Mouse (Mus musculus): Measurements from ENCODE around the gene Hectd3.

Gene Hectd3

DNA sequence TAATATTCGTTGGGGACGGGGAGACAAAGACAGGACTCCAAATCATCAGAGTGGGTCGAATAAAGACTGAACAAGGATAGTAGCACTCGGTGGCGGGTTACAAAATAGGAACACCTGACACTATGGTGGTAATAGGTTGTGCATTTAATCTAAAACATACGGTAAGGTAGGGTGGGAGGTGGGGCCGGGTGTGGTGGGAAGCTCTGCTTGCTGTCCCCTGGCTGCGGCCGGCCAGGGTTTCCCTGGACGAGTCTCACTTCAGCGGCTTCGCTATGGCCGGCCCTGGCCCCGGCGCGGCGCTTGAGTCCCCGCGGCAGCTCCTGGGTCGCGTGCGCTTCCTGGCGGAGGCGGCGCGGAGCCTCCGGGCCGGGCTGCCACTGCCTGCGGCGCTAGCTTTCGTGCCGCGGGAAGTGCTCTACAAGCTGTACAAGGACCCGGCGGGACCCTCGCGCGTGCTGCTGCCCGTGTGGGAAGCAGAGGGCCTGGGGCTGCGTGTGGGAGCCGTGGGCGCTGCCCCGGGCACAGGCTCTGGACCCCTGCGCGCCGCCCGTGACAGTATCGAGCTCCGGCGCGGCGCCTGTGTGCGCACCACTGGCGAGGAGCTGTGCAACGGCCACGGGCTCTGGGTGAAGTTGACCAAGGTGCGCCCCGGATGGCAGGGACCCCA lies at the start of gene Hectd3:
Gene Hectd3, plus strand, starts transcription at position 187 of the 667 bp plus-strand sequence.
- in situ Hi-C loops (cut with MboI, MseI), result loop anchor here (5.0 kb wide), 1 partner anchor 137 kb away; the partner anchor contains the start of gene Plk3

GRCm38 (mm10) chr4:116951642-116952041 lies 43.5 kb upstream of the Hectd3 start:
- in situ Hi-C loops (cut with MboI, MseI), result no loop called here

DNA sequence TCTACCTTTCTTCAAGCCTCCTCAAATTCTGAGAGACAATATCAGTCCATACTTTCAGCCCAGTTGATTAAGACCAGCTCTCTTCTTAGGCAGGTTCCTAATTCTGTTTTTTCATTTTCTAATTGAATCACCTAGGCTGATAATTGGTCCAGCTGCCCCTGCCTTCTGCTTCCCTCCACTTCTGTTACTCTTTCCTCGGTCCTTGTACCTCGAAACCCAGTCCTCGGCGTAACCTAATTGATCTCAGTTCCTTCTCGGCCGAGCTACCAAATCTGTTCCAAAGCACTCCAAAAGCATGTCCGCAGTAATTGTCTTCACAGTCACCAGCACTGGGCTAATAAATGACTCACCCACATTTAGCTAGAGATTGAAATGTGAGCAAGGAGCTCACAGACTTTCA lies 40.2 kb upstream of the Hectd3 start:
- in situ Hi-C loops (cut with MboI, MseI), result no loop called here

- in situ Hi-C loops (cut with MboI, MseI), result loop anchor here (5.0 kb wide), 2 partner anchors 74 to 144 kb away; no protein-coding TSS in a partner anchor
Measured at GRCm38 (mm10) chr4:116976503-116976902, 18.6 kb upstream of the Hectd3 start.

DNA sequence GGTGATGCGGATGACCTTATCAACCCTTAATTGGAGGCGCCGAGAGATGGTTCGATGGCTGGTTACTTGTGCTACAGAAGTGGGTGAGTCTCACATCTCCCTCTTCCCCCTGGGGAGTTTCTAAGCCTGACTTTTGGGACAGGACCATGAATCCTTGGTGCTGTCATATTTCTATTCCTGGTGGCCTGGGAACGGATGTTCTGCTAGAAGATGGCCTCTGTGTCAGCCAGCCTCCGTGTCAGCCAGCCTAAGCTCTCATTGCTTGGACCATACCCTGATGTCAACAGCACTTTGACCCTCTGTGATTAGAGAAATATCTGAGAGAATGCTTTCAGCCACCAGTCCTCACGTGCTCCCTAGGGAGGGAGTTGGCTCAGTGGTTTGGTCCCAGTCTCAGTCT lies 9.4 kb upstream of the Hectd3 start:
- in situ Hi-C loops (cut with MboI, MseI), result no loop called here

- in situ Hi-C loops (cut with MboI, MseI), result no loop called here
Measured at GRCm38 (mm10) chr4:116986400-116987121, 8.6 kb upstream of the Hectd3 start.

DNA sequence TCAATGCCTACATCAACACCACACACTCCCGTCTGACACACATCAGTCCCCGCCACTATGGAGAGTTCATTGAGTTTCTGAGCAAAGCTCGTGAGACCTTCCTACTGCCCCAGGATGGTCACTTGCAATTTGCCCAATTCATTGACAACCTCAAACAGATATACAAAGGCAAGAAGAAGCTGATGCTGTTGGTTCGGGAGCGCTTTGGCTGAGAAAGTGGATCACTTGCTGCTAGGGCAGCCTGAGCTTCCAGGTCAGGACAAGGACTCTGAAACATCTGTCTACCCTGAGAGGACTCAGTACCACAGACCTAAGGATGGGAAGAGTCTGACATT lies 8.0 kb upstream of the Hectd3 start:
- in situ Hi-C loops (cut with MboI, MseI), result no loop called here

DNA sequence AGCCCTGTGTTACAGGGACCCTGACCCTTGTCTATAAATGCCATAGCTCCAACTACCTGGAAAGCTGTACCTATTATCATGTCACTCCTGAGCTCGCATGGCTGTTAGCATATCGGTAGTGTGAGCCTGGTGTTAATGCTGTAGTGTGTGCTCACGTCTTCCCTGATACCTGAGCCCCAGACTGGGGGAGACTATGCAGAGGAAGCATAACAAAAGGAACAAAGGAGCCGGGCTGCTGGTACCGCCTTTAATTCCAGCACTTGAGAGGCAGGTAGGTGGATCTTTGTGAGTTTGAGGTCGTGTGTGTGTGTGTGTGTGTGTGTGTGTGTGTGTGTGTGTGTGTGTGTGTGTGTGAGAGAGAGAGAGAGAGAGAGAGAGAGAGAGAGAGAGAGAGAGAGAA lies 5.4 kb upstream of the Hectd3 start:
- in situ Hi-C loops (cut with MboI, MseI), result no loop called here

DNA sequence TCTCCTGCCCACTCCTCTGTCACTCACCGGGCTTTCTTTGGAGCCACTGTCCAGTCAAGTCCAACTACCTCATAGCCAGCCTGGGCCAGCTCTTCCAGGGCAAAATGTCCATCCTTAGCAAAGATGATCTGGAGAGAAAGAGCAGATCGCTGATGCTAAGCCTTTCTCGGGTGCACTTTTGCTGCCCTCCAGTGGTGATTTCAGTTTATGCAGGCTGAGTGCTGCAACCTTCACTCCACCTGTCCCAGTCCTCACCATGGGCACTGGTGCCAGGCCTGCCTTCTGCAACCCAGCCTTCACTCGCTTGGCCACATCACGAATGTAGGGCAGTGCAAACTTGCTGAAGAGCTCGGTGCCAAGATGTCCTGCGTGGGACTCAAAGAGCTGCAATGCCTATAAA lies 3.8 kb upstream of the Hectd3 start:
- in situ Hi-C loops (cut with MboI, MseI), result no loop called here

DNA sequence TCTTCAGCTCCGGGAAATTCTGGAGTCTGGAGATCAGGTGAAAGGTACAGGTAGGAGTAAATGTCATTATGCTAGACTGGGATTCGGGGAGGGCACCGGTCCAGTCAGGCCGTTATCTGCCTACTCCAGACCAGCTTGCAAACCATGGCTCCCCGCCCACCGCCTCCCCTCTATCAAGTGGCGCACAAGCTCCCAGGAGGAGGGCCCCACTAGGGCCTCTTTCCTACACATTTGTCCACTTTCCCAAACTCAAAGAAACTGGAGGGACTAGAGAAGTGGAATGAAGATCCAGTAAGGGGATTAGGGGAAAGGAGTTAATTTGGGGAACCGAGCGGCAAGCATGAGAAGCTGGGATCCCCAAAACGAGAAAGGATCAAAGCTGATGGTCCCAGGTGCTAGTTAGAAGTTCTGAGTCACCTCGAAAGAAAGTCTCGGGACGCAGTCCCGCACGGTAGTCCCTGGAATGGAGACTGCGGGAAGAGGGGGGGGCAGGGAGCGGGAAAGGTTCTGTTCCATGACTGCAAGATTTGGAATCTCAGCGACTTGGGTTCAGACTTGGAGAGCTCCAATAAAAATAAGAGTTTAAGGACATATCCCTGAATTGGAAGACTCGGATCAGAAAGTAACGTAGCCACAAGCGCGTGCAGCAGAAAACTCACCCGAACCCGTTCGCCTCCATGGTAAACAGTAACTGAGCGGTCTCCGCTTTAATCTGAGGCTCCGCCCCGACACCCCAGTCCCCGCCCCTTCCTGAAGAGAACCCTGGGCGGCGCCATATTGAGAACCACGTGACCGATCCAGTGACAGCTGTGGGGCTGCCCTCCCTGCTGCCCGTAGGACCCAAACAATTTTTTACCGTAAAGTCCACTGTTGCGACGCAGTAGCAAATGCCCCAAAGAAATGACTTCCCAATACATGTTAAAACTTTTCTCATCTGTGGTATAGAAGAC lies 1.2 kb upstream of the Hectd3 start, which contains the start of gene Urod:
Gene Urod, minus strand, starts transcription at position 742 of the 950 bp plus-strand sequence.
- in situ Hi-C loops (cut with MboI, MseI), result no loop called here

DNA sequence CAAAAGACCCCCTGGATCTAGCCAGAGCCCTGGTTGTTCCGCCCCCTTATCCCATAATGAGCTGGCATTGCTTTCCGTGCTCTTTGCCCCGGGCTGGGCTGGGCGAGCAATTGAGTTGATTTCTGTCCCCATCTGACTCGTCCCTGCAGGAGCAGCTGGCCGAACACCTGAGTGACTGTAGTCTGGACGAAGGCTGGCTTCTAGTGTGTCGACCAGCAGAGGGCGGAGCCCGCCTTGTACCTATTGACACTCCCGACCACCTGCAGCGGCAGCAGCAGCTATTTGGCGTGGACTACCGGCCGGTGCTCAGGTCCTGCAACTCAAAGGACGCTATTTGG lies 650 bp downstream of the Hectd3 start:
- in situ Hi-C loops (cut with MboI, MseI), result loop anchor here (5.0 kb wide), 1 partner anchor 137 kb away; the partner anchor contains the start of gene Plk3

DNA sequence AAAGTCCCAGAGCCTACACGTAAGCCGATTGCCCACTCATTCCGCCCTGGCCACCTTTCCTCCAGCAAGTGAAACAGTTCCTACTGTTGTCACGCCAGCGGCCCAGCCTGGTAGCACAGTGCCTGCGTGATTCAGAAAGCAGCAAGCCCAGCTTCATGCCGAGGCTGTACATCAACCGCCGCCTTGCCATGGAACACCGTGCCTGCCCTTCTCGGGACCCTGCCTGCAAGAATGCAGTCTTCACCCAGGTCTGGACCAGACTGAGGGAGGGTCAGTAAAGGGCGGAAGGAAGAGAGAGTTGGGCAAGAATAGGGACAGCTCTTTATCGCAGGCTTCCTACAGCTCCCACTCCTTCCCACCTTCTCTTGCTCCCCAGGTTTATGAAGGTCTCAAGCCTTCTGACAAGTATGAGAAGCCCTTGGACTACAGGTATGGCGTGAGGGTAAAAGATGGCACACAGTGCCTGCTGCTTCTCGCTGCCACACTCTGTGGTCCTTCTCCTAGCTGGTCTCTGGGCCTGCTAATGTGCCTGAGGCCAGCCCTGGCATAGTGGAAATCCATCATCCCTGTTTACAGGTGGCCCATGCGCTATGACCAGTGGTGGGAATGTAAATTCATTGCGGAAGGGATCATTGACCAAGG lies 4.5 kb downstream of the Hectd3 start:
- in situ Hi-C loops (cut with MboI, MseI), result loop anchor here (5.0 kb wide), 1 partner anchor 133 kb away; the partner anchor contains the start of gene Plk3

DNA sequence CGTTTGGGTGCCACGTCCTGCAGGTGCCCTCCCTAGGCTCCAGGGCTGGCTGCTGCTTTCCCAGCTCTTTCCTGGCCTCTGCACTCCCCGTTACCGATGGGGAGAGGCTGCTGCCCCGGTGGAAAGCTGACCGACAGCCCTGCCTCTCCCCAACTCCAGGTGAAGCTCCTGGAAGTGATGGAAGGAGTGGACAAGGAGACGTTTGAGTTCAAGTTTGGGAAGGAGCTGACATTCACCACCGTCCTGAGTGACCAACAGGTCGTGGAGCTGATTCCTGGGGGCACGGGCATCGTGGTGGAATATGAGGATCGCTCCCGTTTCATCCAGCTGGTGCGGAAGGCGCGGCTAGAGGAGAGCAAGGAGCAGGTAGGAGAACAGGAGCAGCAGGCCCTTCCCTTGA lies 6.8 kb downstream of the Hectd3 start:
- in situ Hi-C loops (cut with MboI, MseI), result no loop called here

- in situ Hi-C loops (cut with MboI, MseI), result no loop called here
Measured at GRCm38 (mm10) chr4:117002543-117003521, 7.7 kb downstream of the Hectd3 start.

GRCm38 (mm10) chr4:117004649-117005048 lies 9.5 kb downstream of the Hectd3 start:
- in situ Hi-C loops (cut with MboI, MseI), result no loop called here

DNA sequence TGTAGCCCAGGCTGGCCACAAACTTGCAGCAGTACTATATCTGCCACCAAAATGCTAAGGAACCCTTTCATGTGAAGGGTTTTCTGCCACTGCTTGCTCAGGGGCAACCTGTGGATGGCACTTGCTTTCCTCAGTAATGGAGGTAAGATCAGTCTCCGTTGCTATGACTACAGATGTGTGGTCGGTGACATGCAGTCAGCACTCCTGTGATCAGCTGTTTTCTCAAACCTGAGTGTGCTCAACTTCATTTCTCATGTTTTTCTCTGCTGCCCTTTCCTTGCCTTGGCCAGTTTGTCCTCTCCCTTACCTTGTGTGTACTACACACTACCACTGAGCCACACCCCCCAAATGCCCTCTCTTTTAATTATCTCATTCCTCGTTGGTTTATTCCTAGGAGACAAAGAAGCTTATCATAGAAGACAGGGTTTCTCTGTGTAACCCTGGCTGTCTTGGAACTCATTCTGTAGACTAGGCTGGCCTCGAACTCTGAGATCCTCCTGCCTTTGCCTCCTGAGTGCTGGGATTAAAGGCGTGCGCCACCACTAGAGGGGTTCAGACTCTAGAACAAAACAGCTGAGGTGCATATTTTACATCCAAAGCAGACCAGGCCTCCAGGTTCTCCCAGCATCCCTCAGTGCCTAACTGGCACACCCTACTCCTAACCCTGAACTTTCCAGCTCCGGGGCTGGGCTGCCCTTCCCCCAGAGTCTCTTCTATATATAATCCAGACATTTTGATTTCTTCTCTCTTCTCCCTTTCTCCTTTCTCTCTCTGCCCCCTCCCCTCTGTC lies 10.7 kb downstream of the Hectd3 start:
- in situ Hi-C loops (cut with MboI, MseI), result no loop called here

GRCm38 (mm10) chr4:117007058-117007457 lies 11.9 kb downstream of the Hectd3 start:
- in situ Hi-C loops (cut with MboI, MseI), result no loop called here

DNA sequence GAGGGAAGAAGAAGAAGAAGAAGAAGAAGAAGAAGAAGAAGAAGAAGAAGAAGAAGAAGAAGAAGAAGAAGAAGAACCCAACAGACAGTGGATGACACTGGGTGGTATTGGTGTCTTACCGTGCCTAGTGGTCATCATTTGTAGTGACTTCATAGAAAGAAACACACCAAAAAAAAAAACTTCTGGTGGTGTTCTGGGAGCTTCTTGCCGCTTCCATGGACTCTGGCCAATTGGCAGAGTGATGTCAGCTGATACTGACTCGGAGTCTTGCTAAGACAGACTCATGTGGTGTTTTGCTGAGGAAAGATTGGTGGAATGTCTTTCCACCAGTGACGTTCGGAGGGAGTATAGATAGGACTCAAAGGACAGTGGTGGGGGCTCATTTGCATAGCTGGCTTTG lies 15.1 kb downstream of the Hectd3 start:
- in situ Hi-C loops (cut with MboI, MseI), result no loop called here

GRCm38 (mm10) chr4:117013596-117013995 lies 18.5 kb downstream of the Hectd3 start:
- in situ Hi-C loops (cut with MboI, MseI), result no loop called here
